Mouse (Mus musculus): Measurements from ENCODE around the gene Car2. TPM values are rescaled to one million over a fixed set of nuclear protein-coding genes. Genes with fewer than 3 reads are reported as not detected.

Car2 gene
- polyA plus RNA-seq, 1 experiment, result 439 TPM

DNA sequence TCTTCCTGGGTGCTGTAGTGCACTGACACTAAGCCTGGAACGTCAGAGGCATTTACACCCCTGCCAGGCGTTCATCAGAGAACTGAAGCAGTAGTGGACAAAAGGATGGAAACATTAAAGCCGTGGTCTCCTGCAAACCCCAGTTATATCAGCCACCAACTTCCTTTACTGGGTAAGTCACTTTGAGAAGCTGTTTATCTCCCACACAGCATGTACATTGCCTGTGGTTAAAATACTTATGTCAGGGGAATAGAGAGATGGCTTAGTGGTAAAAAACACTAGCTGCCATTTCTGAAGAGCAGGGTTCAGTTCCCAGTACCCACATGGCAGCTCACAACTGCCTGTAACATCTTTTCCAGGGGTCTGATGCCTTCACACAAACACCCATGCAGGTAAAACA lies 58.6 kb downstream of the Car2 start:
- Histone ChIP-seq H3K4me1 (ENCODE audit: control insufficient read depth, insufficient read depth, low read length) (no peaks in the 10 kb centered on the region), H3K27me3 (ENCODE audit: control insufficient read depth, insufficient read depth, low read length) (no peaks in the 10 kb centered on the region), H3K36me3 (ENCODE audit: control insufficient read depth, insufficient read depth, low read length) (no peaks in the 10 kb centered on the region), H3K27ac (ENCODE audit: control insufficient read depth, insufficient read depth, low read depth, low read length) (no peak overlapping the region), H3K4me3 (ENCODE audit: control insufficient read depth, low read depth, low read length) (no peak overlapping the region)
- no peak for TF ChIP-seq CTCF (IDR thresholded peaks at IDR 0.05; ENCODE audit: control insufficient read depth, insufficient read depth, insufficient replicate concordance, low read depth, low read length)
- TF ChIP-seq POLR2A (IDR thresholded peaks at IDR 0.05; ENCODE audit: control insufficient read depth, low read depth, low read length), result no peak

DNA sequence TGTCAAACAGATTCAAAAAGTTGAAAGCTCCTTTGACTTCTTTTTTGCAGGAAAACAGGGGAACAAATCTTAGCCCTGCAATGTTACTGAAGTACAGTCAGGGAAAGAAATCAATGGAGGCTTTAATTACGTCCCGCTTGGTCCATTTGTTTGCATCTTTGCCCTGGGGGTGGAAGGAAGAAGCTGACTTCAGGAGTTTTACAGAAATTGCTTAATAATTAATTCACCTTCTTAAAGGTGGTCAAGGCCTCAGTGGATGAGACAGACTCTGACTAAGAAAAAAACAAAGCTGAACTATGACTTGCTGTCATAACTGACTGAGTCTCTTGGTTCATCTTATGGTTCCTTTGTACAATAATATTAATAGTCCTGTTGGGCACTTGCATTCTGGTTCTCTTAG lies 59.6 kb downstream of the Car2 start:
- Histone ChIP-seq H3K27ac (ENCODE audit: control insufficient read depth, insufficient read depth, low read depth, low read length) (no peak overlapping the region), H3K36me3 (ENCODE audit: control insufficient read depth, insufficient read depth, low read length) (no peaks in the 10 kb centered on the region), H3K4me3 (ENCODE audit: control insufficient read depth, low read depth, low read length) (no peak overlapping the region), H3K4me1 (ENCODE audit: control insufficient read depth, insufficient read depth, low read length) (no peaks in the 10 kb centered on the region), H3K27me3 (ENCODE audit: control insufficient read depth, insufficient read depth, low read length) (no peaks in the 10 kb centered on the region)
- TF ChIP-seq CTCF (IDR thresholded peaks at IDR 0.05; ENCODE audit: control insufficient read depth, insufficient read depth, insufficient replicate concordance, low read depth, low read length) (no peak), POLR2A (IDR thresholded peaks at IDR 0.05; ENCODE audit: control insufficient read depth, low read depth, low read length) (no peak)

DNA sequence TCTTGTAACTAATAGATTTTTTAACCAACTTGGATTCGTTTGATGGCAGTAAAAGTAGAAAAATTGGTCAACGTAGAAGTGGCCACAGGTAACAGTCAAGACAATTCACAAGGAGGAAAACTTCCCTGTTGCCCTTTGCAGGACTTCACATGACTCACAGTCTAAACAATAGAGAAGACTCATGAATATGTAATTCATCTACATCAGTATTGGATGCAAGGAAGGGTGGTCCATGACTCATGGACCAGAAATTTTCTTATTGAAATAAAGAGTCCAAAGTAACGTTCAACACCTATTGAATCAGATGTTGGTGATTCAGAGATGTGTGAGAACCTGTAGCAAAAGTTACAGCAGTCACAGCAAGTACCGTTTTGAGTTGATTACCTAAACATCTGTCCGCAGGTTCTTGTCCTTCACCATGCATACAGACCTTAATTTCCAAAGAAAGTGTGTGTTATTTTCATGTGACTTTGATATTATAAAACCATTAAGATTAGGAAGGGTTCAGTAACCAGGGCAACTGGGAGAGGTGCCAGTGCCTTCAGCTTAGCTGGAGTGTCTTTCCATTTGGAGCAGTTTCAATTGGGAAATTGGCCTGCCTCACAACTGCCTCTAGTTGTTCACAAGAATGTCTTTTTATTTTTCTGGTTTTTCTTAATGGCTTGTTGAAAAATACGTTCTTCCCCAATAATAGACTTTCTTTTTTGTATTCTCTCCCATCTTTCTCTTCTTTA lies 62.2 kb downstream of the Car2 start:
- H3K27ac ChIP-seq (ENCODE audit: control insufficient read depth, insufficient read depth, low read depth, low read length), result no peak overlapping the region
- H3K36me3 ChIP-seq (ENCODE audit: control insufficient read depth, insufficient read depth, low read length), result no peaks in the 10 kb centered on the region
- TF ChIP-seq POLR2A (IDR thresholded peaks at IDR 0.05; ENCODE audit: control insufficient read depth, low read depth, low read length) (no peak), CTCF (IDR thresholded peaks at IDR 0.05; ENCODE audit: control insufficient read depth, insufficient read depth, insufficient replicate concordance, low read depth, low read length) (no peak)
- H3K27me3 ChIP-seq (ENCODE audit: control insufficient read depth, insufficient read depth, low read length), result no peaks in the 10 kb centered on the region
- no peaks in the 10 kb centered on the region for H3K4me1 ChIP-seq (ENCODE audit: control insufficient read depth, insufficient read depth, low read length)
- no peak overlapping the region for H3K4me3 ChIP-seq (ENCODE audit: control insufficient read depth, low read depth, low read length)

DNA sequence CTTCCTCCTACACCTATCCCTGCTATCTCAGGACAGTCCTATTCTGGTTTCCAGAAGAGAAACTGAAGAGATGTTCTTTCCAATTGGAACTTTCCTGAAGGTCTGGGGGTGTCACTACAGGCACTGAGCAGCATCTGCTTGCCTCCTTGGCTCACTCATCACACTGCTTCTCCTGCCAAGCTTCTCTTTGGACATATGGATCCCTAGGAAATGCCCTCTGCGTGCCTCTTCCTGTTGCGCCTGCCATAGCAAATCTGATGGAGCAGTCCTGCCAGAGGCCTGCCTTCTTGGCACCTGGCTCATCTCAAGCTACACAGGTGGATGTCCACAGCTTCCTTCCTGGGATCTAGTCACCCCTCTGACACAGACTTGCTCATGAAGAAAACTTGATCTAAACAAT lies 64.0 kb downstream of the Car2 start:
- H3K27ac ChIP-seq (ENCODE audit: control insufficient read depth, insufficient read depth, low read depth, low read length), result no peak overlapping the region
- TF ChIP-seq CTCF (IDR thresholded peaks at IDR 0.05; ENCODE audit: control insufficient read depth, insufficient read depth, insufficient replicate concordance, low read depth, low read length) (no peak), POLR2A (IDR thresholded peaks at IDR 0.05; ENCODE audit: control insufficient read depth, low read depth, low read length) (no peak)
- no peaks in the 10 kb centered on the region for H3K27me3 ChIP-seq (ENCODE audit: control insufficient read depth, insufficient read depth, low read length)
- H3K4me1 ChIP-seq (ENCODE audit: control insufficient read depth, insufficient read depth, low read length), result no peaks in the 10 kb centered on the region
- H3K4me3 ChIP-seq (ENCODE audit: control insufficient read depth, low read depth, low read length), result no peak overlapping the region
- no peaks in the 10 kb centered on the region for H3K36me3 ChIP-seq (ENCODE audit: control insufficient read depth, insufficient read depth, low read length)

Other genes starting within 250 kb of the Car2 start
- 0.34 and 0.42 TPM in 2 replicates for gene Car13, start 244.5 kb upstream of the Car2 start, polyA plus RNA-seq (2012; rRNA removed)
- 0.20 TPM in 1 of 2 replicates, not detected in the other for gene Car1, start 77.9 kb upstream of the Car2 start, polyA plus RNA-seq (2012; rRNA removed)
- gene Car3, start 22.8 kb upstream of the Car2 start, polyA plus RNA-seq (2012; rRNA removed), result 8.3 and 21.3 TPM in 2 replicates